12 mouse cellular contexts compared by ENCODE assay signal in the genomic region with DNA sequence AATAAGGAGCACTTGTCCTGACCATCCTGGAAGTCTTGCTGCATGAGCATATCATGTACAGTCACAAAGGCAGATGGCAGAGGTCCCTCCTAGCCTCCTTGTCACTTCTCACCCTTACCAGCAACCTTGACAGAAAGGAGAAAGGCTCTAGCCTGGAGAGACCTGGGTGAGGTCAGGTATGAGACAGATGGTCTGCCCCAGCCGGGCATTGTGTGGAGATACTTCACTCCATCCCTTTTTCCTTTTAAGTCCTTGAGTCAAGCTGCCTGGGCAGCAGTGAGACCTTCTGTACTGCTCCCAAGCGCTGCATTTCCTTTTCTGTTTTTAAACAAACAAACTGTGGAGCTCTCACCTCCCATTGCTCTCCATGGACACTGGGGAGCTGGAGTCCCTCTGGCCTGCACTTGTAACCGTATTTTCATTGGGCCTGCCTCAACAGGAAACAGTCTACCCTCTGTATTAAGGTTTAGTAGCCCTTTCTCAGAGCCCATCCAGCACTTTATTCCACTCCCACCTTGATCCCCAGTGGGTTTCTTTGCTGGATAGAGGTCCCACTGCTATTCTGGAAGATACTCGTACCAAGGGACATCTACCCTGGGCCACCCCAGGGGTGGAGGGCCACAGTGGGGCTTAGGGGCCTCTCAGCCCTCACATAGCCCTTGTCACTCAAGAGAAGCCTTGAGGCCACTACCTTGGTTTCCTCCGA. TPM values are rescaled to one million over a fixed set of nuclear protein-coding genes. Genes with fewer than 3 reads are reported as not detected.
A peak's percentile ranks its signal among the peaks of the same experiment; 100 is the strongest.
DNase-seq lines count a peak whose midpoint lies in the region; ATAC-seq and TF ChIP-seq lines count a peak whose summit lies in the region.
"Had no signal": no experiment of that assay in that cellular context is flagged by ENCODE, and none has a peak within 500 bp of the region (broad histone marks: within the 10 kb centered on the region; RNA-seq: fewer than 3 reads in every experiment).

No protein-coding gene starts in this region.

- no peak overlapping the region for H3K27ac ChIP-seq in heart, adult 2 months
- peak overlapping the region; percentile 64; the same call in 1 of the 2 replicates for H3K27ac ChIP-seq in layer of hippocampus, adult 2 months
- peak overlapping the region; percentile 87 for H3K27ac ChIP-seq in embryonic facial prominence, embryonic 10.5 days (replicated peaks)
- peak overlapping the region; percentile 53; the same call in 1 of the 2 replicates for H3K27ac ChIP-seq in limb, embryonic 11.5 days (replicated peaks; ENCODE audit: low read depth, low read length)
- H3K27ac ChIP-seq: hindbrain, embryonic 15.5 days had no signal

- H3K9me3 ChIP-seq in embryonic facial prominence, embryonic 10.5 days, result no peaks in the 10 kb centered on the region
- H3K9me3 ChIP-seq in limb, embryonic 11.5 days (ENCODE audit: control insufficient read depth, low read length), result no peaks in the 10 kb centered on the region
- H3K9me3 ChIP-seq: hindbrain, embryonic 15.5 days had no signal

- H3K79me2 ChIP-seq in heart, adult 2 months (replicated peaks; ENCODE audit: control insufficient read depth, insufficient read depth, low read length), result no peaks in the 10 kb centered on the region

- peak; percentile 88 for DNase-seq in heart, adult 11 months
- no peak for DNase-seq in heart, adult 2 months
- DNase-seq in layer of hippocampus, adult 2 months (ENCODE audit: low spot score in 2 of 2), result no peak
- DNase-seq in layer of hippocampus, adult 9-11 months, result no peak
- DNase-seq in embryonic facial prominence, embryonic 10.5 days (ENCODE audit: low spot score), result no peak
- DNase-seq in limb, embryonic 11.5 days (ENCODE audit: low spot score), result no peak
- no peak for DNase-seq in frontal cortex, postnatal 25 days (ENCODE audit: low spot score in 2 of 2)
- DNase-seq in retina, embryonic 14.5 days (ENCODE audit: low spot score), result no peak
- DNase-seq: thymus, postnatal 36 days had no signal

- H3K36me3 ChIP-seq in heart, adult 2 months (ENCODE audit: control insufficient read depth, insufficient read depth, low read length), result no peaks in the 10 kb centered on the region; the same call in 1 of the 2 replicates
- H3K36me3 ChIP-seq in embryonic facial prominence, embryonic 10.5 days (replicated peaks), result peaks cover 100% of the 10 kb centered on the region
- H3K36me3 ChIP-seq in limb, embryonic 11.5 days (ENCODE audit: control insufficient read depth, insufficient read depth, low read length), result peaks cover 44% of the 10 kb centered on the region

- no peak overlapping the region for H3K4me2 ChIP-seq in limb, embryonic 11.5 days (ENCODE audit: low read depth, severe bottlenecking)
- H3K4me2 ChIP-seq: hindbrain, embryonic 15.5 days had no signal

- no peak overlapping the region for H3K4me3 ChIP-seq in heart, adult 2 months
- no peak overlapping the region for H3K4me3 ChIP-seq in layer of hippocampus, adult 2 months
- 0 out of 2 replicates have a peak overlapping the region, but pooled peaks have one; percentile 11 for H3K4me3 ChIP-seq in embryonic facial prominence, embryonic 10.5 days
- H3K4me3 ChIP-seq in limb, embryonic 11.5 days (ENCODE audit: low read depth, low read length), result no peak overlapping the region
- H3K4me3 ChIP-seq: hindbrain, embryonic 15.5 days had no signal

- no peak for ATAC-seq in limb, embryonic 11.5 days (ENCODE audit: insufficient number of reproducible peaks, low FRiP score, low TSS enrichment, low read depth)

- 0 out of 2 replicates have a peak, but pooled peaks cover 2% of the 10 kb centered on the region for H3K4me1 ChIP-seq in heart, adult 2 months (ENCODE audit: control insufficient read depth, insufficient read depth, low read length)
- peaks cover 50% of the 10 kb centered on the region for H3K4me1 ChIP-seq in embryonic facial prominence, embryonic 10.5 days
- peaks cover 11% of the 10 kb centered on the region for H3K4me1 ChIP-seq in limb, embryonic 11.5 days (ENCODE audit: control insufficient read depth, insufficient read depth, low read length)
- H3K4me1 ChIP-seq: hindbrain, embryonic 15.5 days had no signal

- no peaks in the 10 kb centered on the region for H3K27me3 ChIP-seq in heart, adult 2 months (ENCODE audit: control insufficient read depth, insufficient read depth, low read length)
- H3K27me3 ChIP-seq in embryonic facial prominence, embryonic 10.5 days (replicated peaks; ENCODE audit: low read depth, poor library complexity, severe bottlenecking), result no peaks in the 10 kb centered on the region
- H3K27me3 ChIP-seq in limb, embryonic 11.5 days (ENCODE audit: control insufficient read depth, insufficient read depth, low read length), result no peaks in the 10 kb centered on the region
- H3K27me3 ChIP-seq: hindbrain, embryonic 15.5 days had no signal

- no peak for TF ChIP-seq EP300 in heart, adult 2 months (IDR thresholded peaks at IDR 0.05; ENCODE audit: insufficient read depth, low read depth, low read length)

- no peak overlapping the region for H3K9ac ChIP-seq in heart, adult 2 months (ENCODE audit: low read depth, low read length)
- no peak overlapping the region for H3K9ac ChIP-seq in limb, embryonic 11.5 days (ENCODE audit: low read length)
- H3K9ac ChIP-seq: hindbrain, embryonic 15.5 days had no signal

- no peak for TF ChIP-seq POLR2A in heart, adult 2 months (IDR thresholded peaks at IDR 0.05; ENCODE audit: insufficient read depth, low read depth, low read length)

- WGBS in heart, adult 2 months, result 77% methylated on average over 5 of the region's 5 CpGs
- WGBS in embryonic facial prominence, embryonic 10.5 days, result 58% methylated on average over 5 of the region's 5 CpGs
- WGBS in limb, embryonic 11.5 days, result 72% methylated on average over 5 of the region's 5 CpGs

- intact Hi-C loops in heart, adult 2 months (cut with DNase I), result no loop called here

- no peak for TF ChIP-seq CTCF in heart, adult 2 months (IDR thresholded peaks at IDR 0.05)
- TF ChIP-seq CTCF in layer of hippocampus, adult 2 months (conservative IDR thresholded peaks at IDR 0.05), result no peak

RNA-seq across cellular contexts. Expression of gene Mgat3, which starts 15.4 kb away (rescaled TPM):
- 1 to 10 TPM; 2.3 to 3.5 TPM for total RNA-seq in heart, adult 2 months (2021)
- polyA plus RNA-seq in heart, adult 2 months (2012; rRNA removed), result 4.9 and 5.5 TPM in 2 replicates
- total RNA-seq in layer of hippocampus, adult 2 months (2021), result 100 to 1,000 TPM; 109 to 115 TPM
- 6.3 and 7.6 TPM in 2 replicates for polyA plus RNA-seq in embryonic facial prominence, embryonic 10.5 days (2016; fragmentation: Nextera tagmentation; extraction: Ambion mirVana)
- 6.5 and 6.8 TPM in 2 replicates for polyA plus RNA-seq in limb, embryonic 11.5 days (2014; fragmentation: Nextera tagmentation; extraction: Ambion mirVana)
- total RNA-seq: megakaryocyte progenitor cell, adult 5-6 weeks; MEL had no signal

RNA-seq across cellular contexts. Expression of gene Tab1, which starts 25.2 kb away (rescaled TPM):
- total RNA-seq in heart, adult 2 months (2021), result 10 to 100 TPM; 17.8 to 24.5 TPM
- polyA plus RNA-seq in heart, adult 2 months (2012; rRNA removed), result 24.1 and 29.3 TPM in 2 replicates
- total RNA-seq in layer of hippocampus, adult 2 months (2021), result 10 to 100 TPM; 28.2 to 30.2 TPM
- 43.3 and 45.3 TPM in 2 replicates for polyA plus RNA-seq in embryonic facial prominence, embryonic 10.5 days (2016; fragmentation: Nextera tagmentation; extraction: Ambion mirVana)
- polyA plus RNA-seq in limb, embryonic 11.5 days (2014; fragmentation: Nextera tagmentation; extraction: Ambion mirVana), result 35.4 and 35.5 TPM in 2 replicates
